Mouse (Mus musculus) hindbrain, embryonic 14.5 days (tissue): Measurements from ENCODE around the gene Dlg4. TPM values are rescaled to one million over a fixed set of nuclear protein-coding genes. Genes with fewer than 3 reads are reported as not detected.
A peak's percentile ranks its signal among the peaks of the same experiment; 100 is the strongest.

Experiments used
- ATAC-seq: fragments of 200-750 bp; cut with Nextera tagmentation; 2 replicates; pipeline ENCODE4 v1.8.0; 2017; ENCODE audit warnings: moderate number of reproducible peaks, mild to moderate bottlenecking, moderate TSS enrichment, moderate library complexity; ENCODE audit not compliant: low FRiP score
- DNase-seq: peaks from one replicate; pipeline ENCODE4 v3.0.0-alpha.2; 2015; ENCODE audit warnings: low spot score
- H3K27ac ChIP-seq: fragments of 300-500 bp; sonication (generic); 2 replicates; pipeline ENCODE4 v1.5.1; 2014; ENCODE audit warnings: mild to moderate bottlenecking, moderate library complexity
- H3K27me3 ChIP-seq: fragments of 300-500 bp; sonication (generic); 2 replicates; pipeline ENCODE4 v1.6.1; 2014; ENCODE audit warnings: mild to moderate bottlenecking, low read length, mixed read lengths; ENCODE audit not compliant: control insufficient read depth, insufficient read depth
- H3K36me3 ChIP-seq: fragments of 300-500 bp; sonication (generic); replicated peaks from 2 replicates; pipeline ENCODE4 v1.6.1; 2014; ENCODE audit not compliant: control insufficient read depth, insufficient read depth
- H3K4me1 ChIP-seq: fragments of 300-500 bp; sonication (generic); replicated peaks from 2 replicates; pipeline ENCODE4 v1.6.1; 2014; ENCODE audit warnings: antibody characterized with exemption, low read length, mixed read lengths; ENCODE audit not compliant: control insufficient read depth, insufficient read depth
- H3K4me2 ChIP-seq: fragments of 300-500 bp; sonication (generic); replicated peaks from 2 replicates; pipeline ENCODE4 v1.6.1; 2014; ENCODE audit warnings: mild to moderate bottlenecking, moderate library complexity
- H3K4me3 ChIP-seq: fragments of 300-500 bp; sonication (generic); replicated peaks from 2 replicates; pipeline ENCODE4 v1.5.1; 2014; ENCODE audit warnings: mild to moderate bottlenecking, low read length
- H3K9ac ChIP-seq: fragments of 300-500 bp; sonication (generic); 2 replicates; pipeline ENCODE4 v1.6.1; 2014
- H3K9me3 ChIP-seq: fragments of 300-500 bp; sonication (generic); 2 replicates; pipeline ENCODE4 v1.6.1; 2016; ENCODE audit warnings: low read length; ENCODE audit not compliant: control insufficient read depth
- WGBS: fragments of 180-500 bp; shearing (Covaris S2); extraction: QIAGEN DNeasy Blood & Tissue Kit; methylation state at CpG from one replicate; pipeline ENCODE4 v1.1.7; 2014; 5-methylcytosine and 5-hydroxymethylcytosine counted together
- microRNA counts: library from miRNA; unstranded; fragments of <30 nt; microRNA quantifications from one replicate; lab custom pipeline; 2016
- microRNA-seq: library from miRNA; unstranded; fragments of <30 nt; microRNA quantifications from one replicate; pipeline ENCODE4, GENCODE M21; 2016
- polyA plus RNA-seq: library from polyadenylated mRNA; unstranded; fragments of >200 nt; fragmentation: Nextera tagmentation; extraction: Ambion mirVana; gene quantifications from 2 replicates; pipeline ENCODE4 v1.2.1, GENCODE M21; 2014

Dlg4 gene
- polyA plus RNA-seq, 1 experiment from 2014 or later: 26.6 TPM

GRCm38 (mm10) chr11:70091986-70092783 lies 75.4 kb downstream of the Dlg4 start, which contains the start of gene Asgr2:
TSS of gene Asgr2 (plus strand) at chr11:70092644.
- Histone ChIP-seq H3K9me3 (no peaks in the 10 kb centered on the region), H3K4me1 (no peaks in the 10 kb centered on the region), H3K36me3 (no peaks in the 10 kb centered on the region), H3K27ac (no peak within 1 kb of the TSS), H3K27me3 (no peaks in the 10 kb centered on the region), H3K9ac (no peak within 1 kb of the TSS), H3K4me3 (no peak within 1 kb of the TSS), H3K4me2 (no peak within 1 kb of the TSS)
- DNase-seq: no peak
- 79% methylated on average over 12 of the region's 12 CpGs for WGBS
- ATAC-seq: no peak

MicroRNAs encoded within 50 kb of the gene (microRNA counts, 519-probe panel; counts per million panel counts)
- not detected for microRNA mmu-miR-324-3p (lab: Ali Mortazavi, UCI)
- 5,198 counts per million, percentile 62 among the panel's probes with 10 or more counts for microRNA mmu-miR-324-5p (lab: Ali Mortazavi, UCI)

Small RNAs within 50 kb of the gene (microRNA-seq; reads per million reads assigned to microRNA genes)
- gene Gm44349: not detected
- 4,128 reads per million, percentile 89 among the genes with 10 or more reads in this experiment for gene Mir324

Other genes with a start within 250 kb of the Dlg4 start
- gene Chrnb1, start 221.0 kb upstream of the Dlg4 start, polyA plus RNA-seq: 1.4 and 1.6 TPM in 2 replicates
- gene Fgf11, start 215.1 kb upstream of the Dlg4 start, polyA plus RNA-seq: 4.3 TPM in 2 replicates
- gene Tmem102, start 211.3 kb upstream of the Dlg4 start, polyA plus RNA-seq: 0.90 and 1.9 TPM in 2 replicates
- gene Gm39566, start 201.6 kb upstream of the Dlg4 start, polyA plus RNA-seq: not detected in 2 replicates
- not detected in 2 replicates for gene Spem2, start 198.5 kb upstream of the Dlg4 start, polyA plus RNA-seq
- 0.40 and 0.44 TPM in 2 replicates for gene Spem1, start 194.8 kb upstream of the Dlg4 start, polyA plus RNA-seq
- 22.3 and 24.7 TPM in 2 replicates for gene Nlgn2, start 179.2 kb upstream of the Dlg4 start, polyA plus RNA-seq
- 321 and 409 TPM in 2 replicates for gene Tmem256, start 178.4 kb upstream of the Dlg4 start, polyA plus RNA-seq
- 39.3 and 39.8 TPM in 2 replicates for gene Plscr3, start 170.6 kb upstream of the Dlg4 start, polyA plus RNA-seq
- gene Tnk1, start 158.2 kb upstream of the Dlg4 start, polyA plus RNA-seq: not detected in 2 replicates
- gene Tmem95, start 138.9 kb upstream of the Dlg4 start, polyA plus RNA-seq: not detected in 2 replicates
- 2.2 and 2.3 TPM in 2 replicates for gene Kctd11, start 135.5 kb upstream of the Dlg4 start, polyA plus RNA-seq
- gene Acap1, start 121.4 kb upstream of the Dlg4 start, polyA plus RNA-seq: 0.20 and 0.33 TPM in 2 replicates
- 5.4 and 7.6 TPM in 2 replicates for gene 2810408A11Rik, start 116.0 kb upstream of the Dlg4 start, polyA plus RNA-seq
- gene Neurl4, start 115.9 kb upstream of the Dlg4 start, polyA plus RNA-seq: 25.6 and 28.1 TPM in 2 replicates
- gene Gps2, start 103.1 kb upstream of the Dlg4 start, polyA plus RNA-seq: 50.4 and 56.5 TPM in 2 replicates
- 1,061 and 1,077 TPM in 2 replicates for gene Eif5a, start 95.0 kb upstream of the Dlg4 start, polyA plus RNA-seq
- gene Ybx2, start 81.1 kb upstream of the Dlg4 start, polyA plus RNA-seq: 7.1 and 7.3 TPM in 2 replicates
- 2.2 and 2.3 TPM in 2 replicates for gene Slc2a4, start 68.8 kb upstream of the Dlg4 start, polyA plus RNA-seq
- gene Cldn7, start 52.2 kb upstream of the Dlg4 start, polyA plus RNA-seq: 0.32 and 0.47 TPM in 2 replicates
- gene Ctdnep1, start 35.8 kb upstream of the Dlg4 start, polyA plus RNA-seq: 25.5 and 29.4 TPM in 2 replicates
- 168 and 169 TPM in 2 replicates for gene Elp5, start 34.4 kb upstream of the Dlg4 start, polyA plus RNA-seq
- gene Gabarap, start 25.8 kb upstream of the Dlg4 start, polyA plus RNA-seq: 624 and 628 TPM in 2 replicates
- 38.0 and 38.4 TPM in 2 replicates for gene Phf23, start 21.2 kb upstream of the Dlg4 start, polyA plus RNA-seq
- 17.9 and 20.9 TPM in 2 replicates for gene Dvl2, start 16.3 kb upstream of the Dlg4 start, polyA plus RNA-seq
- gene Acadvl, start 1.5 kb upstream of the Dlg4 start, polyA plus RNA-seq: 49.9 and 56.1 TPM in 2 replicates
- gene Asgr1, start 37.1 kb downstream of the Dlg4 start, polyA plus RNA-seq: 2.4 and 4.1 TPM in 2 replicates
- gene Asgr2, start 75.7 kb downstream of the Dlg4 start, polyA plus RNA-seq: not detected in 2 replicates
- 0.93 and 1.1 TPM in 2 replicates for gene Mgl2, start 113.4 kb downstream of the Dlg4 start, polyA plus RNA-seq
- 0.78 and 1.2 TPM in 2 replicates for gene Clec10a, start 139.3 kb downstream of the Dlg4 start, polyA plus RNA-seq
- gene Slc16a11, start 195.8 kb downstream of the Dlg4 start, polyA plus RNA-seq: 3.5 and 4.7 TPM in 2 replicates
- gene Slc16a13, start 204.1 kb downstream of the Dlg4 start, polyA plus RNA-seq: 12.9 and 13.4 TPM in 2 replicates
- 5.0 and 5.2 TPM in 2 replicates for gene Bcl6b, start 212.9 kb downstream of the Dlg4 start, polyA plus RNA-seq
- 155 and 161 TPM in 2 replicates for gene 0610010K14Rik, start 221.0 kb downstream of the Dlg4 start, polyA plus RNA-seq
- 12.6 and 15.9 TPM in 2 replicates for gene Gm21988, start 222.9 kb downstream of the Dlg4 start, polyA plus RNA-seq
- gene Rnasek, start 222.9 kb downstream of the Dlg4 start, polyA plus RNA-seq: 342 and 388 TPM in 2 replicates
- gene Alox12, start 238.4 kb downstream of the Dlg4 start, polyA plus RNA-seq: 1.7 and 2.1 TPM in 2 replicates